Mouse (Mus musculus) MEL (cell line): ENCODE measurements at regions not wholly inside any gene's neighbourhood (a gene's known extent, or its start where the extent isn't known, plus 50 kb on each side); places are given as distances from the start of the nearest gene placed in this dataset.

Experiments
- DNase-seq: peaks from one replicate; pipeline ENCODE4 v3.0.0; 2011; ENCODE audit warnings: low read depth, low spot score
- H3K27ac ChIP-seq: 2 replicates; pipeline ENCODE4 v1.5.1; 2012; ENCODE audit warnings: low read depth, mild to moderate bottlenecking, control low read depth, low read length, moderate library complexity; ENCODE audit not compliant: control insufficient read depth
- H3K27me3 ChIP-seq, 2 experiments: fragments of 150-350 bp in 1 of 2; sonication (generic) in 1 of 2; 2 replicates each; pipeline ENCODE4 v1.6.1; 2012; ENCODE audit warnings: low read length in 2 of 2, mild to moderate bottlenecking in 2 of 2, improper control_type of control experiment in 1 of 2, moderate library complexity in 1 of 2; ENCODE audit not compliant: insufficient read depth in 2 of 2, control insufficient read depth in 1 of 2
- H3K36me3 ChIP-seq, 2 experiments: 2 replicates each; pipeline ENCODE4 v1.6.1; 2012 to 2014; ENCODE audit warnings: low read length in 2 of 2, improper control_type of control experiment in 1 of 2, inconsistent platforms in 1 of 2, mild to moderate bottlenecking in 1 of 2; ENCODE audit not compliant: insufficient read depth in 2 of 2, control insufficient read depth in 1 of 2
- H3K4me1 ChIP-seq, 2 experiments: fragments of 150-350 bp in 1 of 2; sonication (generic) in 1 of 2; 2 replicates each; pipeline ENCODE4 v1.6.1; 2012; ENCODE audit warnings: low read length in 2 of 2, improper control_type of control experiment in 1 of 2, mild to moderate bottlenecking in 1 of 2; ENCODE audit not compliant: insufficient read depth in 2 of 2, control insufficient read depth in 1 of 2
- H3K4me3 ChIP-seq, 2 experiments: fragments of 150-350 bp in 1 of 2; sonication (generic) in 1 of 2; 2 replicates each; pipeline ENCODE4 v1.5.1; 2012; ENCODE audit warnings: low read depth in 2 of 2, low read length in 2 of 2, mild to moderate bottlenecking in 2 of 2, moderate library complexity in 2 of 2, control low read depth in 1 of 2, improper control_type of control experiment in 1 of 2; ENCODE audit not compliant: control insufficient read depth in 1 of 2, insufficient read depth in 1 of 2
- H3K79me2 ChIP-seq: 2 replicates; pipeline ENCODE4 v1.6.1; 2012; ENCODE audit warnings: mild to moderate bottlenecking, low read length, moderate library complexity; ENCODE audit not compliant: control insufficient read depth, poor library complexity, insufficient read depth
- H3K9ac ChIP-seq: 2 replicates; pipeline ENCODE4 v1.6.1; 2012; ENCODE audit warnings: low read depth, mild to moderate bottlenecking, control low read depth, low read length, moderate library complexity; ENCODE audit not compliant: control insufficient read depth, poor library complexity, severe bottlenecking
- H3K9me3 ChIP-seq: fragments of 150-350 bp; sonication (generic); replicated peaks from 2 replicates; pipeline ENCODE4 v1.6.1; 2012; ENCODE audit warnings: mild to moderate bottlenecking, low read length, improper control_type of control experiment, moderate library complexity; ENCODE audit not compliant: insufficient read depth
- CHD2 ChIP-seq: IDR thresholded peaks from 2 replicates; pipeline ENCODE4 v1.6.1; 2011; ENCODE audit warnings: low read length, improper control_type of control experiment
- GABPA ChIP-seq: IDR thresholded peaks from 2 replicates; pipeline ENCODE4 v1.6.1; 2012; ENCODE audit warnings: low read depth, mild to moderate bottlenecking, inconsistent platforms, low read length, improper control_type of control experiment, moderate library complexity
- GATA1 ChIP-seq: IDR thresholded peaks from 2 replicates; pipeline ENCODE4 v1.6.1; 2011; ENCODE audit warnings: low read depth, low read length, improper control_type of control experiment
- JUND ChIP-seq: IDR thresholded peaks from 2 replicates; pipeline ENCODE4 v1.6.1; 2011; ENCODE audit warnings: low read depth, mild to moderate bottlenecking, improper control_type of control experiment, low read length
- KAT2A ChIP-seq: conservative IDR thresholded peaks from 2 replicates; pipeline ENCODE4 v1.6.1; 2012; ENCODE audit warnings: low read depth, low read length, improper control_type of control experiment, inconsistent platforms
- MAX ChIP-seq: IDR thresholded peaks from 2 replicates; pipeline ENCODE4 v1.6.1; 2011; ENCODE audit warnings: low read length, improper control_type of control experiment
- MAZ ChIP-seq: IDR thresholded peaks from 2 replicates; pipeline ENCODE4 v1.6.1; 2012; ENCODE audit warnings: low read depth, mild to moderate bottlenecking, inconsistent platforms, low read length, improper control_type of control experiment
- MEF2A ChIP-seq: IDR thresholded peaks from 2 replicates; pipeline ENCODE4 v1.6.1; 2014; ENCODE audit warnings: low read depth, mild to moderate bottlenecking, inconsistent platforms, low read length, improper control_type of control experiment; ENCODE audit not compliant: poor library complexity, insufficient replicate concordance, severe bottlenecking; ENCODE audit errors: extremely low read depth
- MXI1 ChIP-seq: IDR thresholded peaks from 2 replicates; pipeline ENCODE4 v1.6.1; 2011; ENCODE audit warnings: mild to moderate bottlenecking, low read depth, low read length, improper control_type of control experiment
- NELFE ChIP-seq: IDR thresholded peaks from 2 replicates; pipeline ENCODE4 v1.6.1; 2011; ENCODE audit warnings: low read depth, low read length, improper control_type of control experiment
- NRF1 ChIP-seq: IDR thresholded peaks from 2 replicates; pipeline ENCODE4 v1.6.1; 2014; ENCODE audit warnings: low read depth, mild to moderate bottlenecking, inconsistent platforms, low read length, improper control_type of control experiment, moderate library complexity; ENCODE audit not compliant: poor library complexity, insufficient read depth, severe bottlenecking
- POLR2A ChIP-seq, 2 experiments: IDR thresholded peaks; 2 replicates each; pipeline ENCODE4 v1.6.1; 2011 to 2012; ENCODE audit warnings: low read length in 2 of 2, mild to moderate bottlenecking in 2 of 2, control low read depth in 1 of 2, improper control_type of control experiment in 1 of 2, low read depth in 1 of 2, moderate library complexity in 1 of 2; ENCODE audit not compliant: control insufficient read depth in 1 of 2, insufficient read depth in 1 of 2, poor library complexity in 1 of 2
- POLR2AphosphoS2 ChIP-seq: IDR thresholded peaks from 2 replicates; pipeline ENCODE4 v1.6.1; 2011; ENCODE audit warnings: low read length, improper control_type of control experiment
- POLR2AphosphoS5 ChIP-seq: IDR thresholded peaks from 2 replicates; pipeline ENCODE4 v1.6.1; 2012; ENCODE audit warnings: low read depth, borderline replicate concordance, mild to moderate bottlenecking, inconsistent platforms, low read length, moderate library complexity, mixed read lengths
- RAD21 ChIP-seq: IDR thresholded peaks from 2 replicates; pipeline ENCODE4 v1.6.1; 2011; ENCODE audit warnings: mild to moderate bottlenecking, low read depth, low read length, improper control_type of control experiment
- SIN3A ChIP-seq: IDR thresholded peaks from 2 replicates; pipeline ENCODE4 v1.6.1; 2012; ENCODE audit warnings: low read length, improper control_type of control experiment, inconsistent platforms
- TAL1 ChIP-seq: IDR thresholded peaks from 2 replicates; pipeline ENCODE4 v1.6.1; 2012; ENCODE audit warnings: mild to moderate bottlenecking, inconsistent platforms, low read length, moderate library complexity, mixed read lengths
- UBTF ChIP-seq: IDR thresholded peaks from 2 replicates; pipeline ENCODE4 v1.6.1; 2012; ENCODE audit warnings: low read depth, mild to moderate bottlenecking, inconsistent platforms, low read length, improper control_type of control experiment, moderate library complexity, borderline replicate concordance; ENCODE audit not compliant: insufficient read depth
- USF1 ChIP-seq: IDR thresholded peaks from 2 replicates; pipeline ENCODE4 v1.6.1; 2014; ENCODE audit warnings: low read depth, mild to moderate bottlenecking, inconsistent platforms, low read length, improper control_type of control experiment, moderate library complexity
- USF2 ChIP-seq, 2 experiments: IDR thresholded peaks; 2 replicates each; pipeline ENCODE4 v1.6.1; 2011 to 2012; ENCODE audit warnings: improper control_type of control experiment in 2 of 2, low read length in 2 of 2, borderline replicate concordance in 1 of 2, inconsistent platforms in 1 of 2, low read depth in 1 of 2, mild to moderate bottlenecking in 1 of 2; ENCODE audit not compliant: insufficient read depth in 1 of 2
- ZKSCAN1 ChIP-seq: IDR thresholded peaks from 2 replicates; pipeline ENCODE4 v1.6.1; 2012; ENCODE audit warnings: low read depth, mild to moderate bottlenecking, inconsistent platforms, low read length, improper control_type of control experiment, moderate library complexity
- ZMIZ1 ChIP-seq: IDR thresholded peaks from 2 replicates; pipeline ENCODE4 v1.6.1; 2012; ENCODE audit warnings: low read depth, mild to moderate bottlenecking, inconsistent platforms, low read length, improper control_type of control experiment, moderate library complexity
- ZNF384 ChIP-seq: IDR thresholded peaks from 2 replicates; pipeline ENCODE4 v1.6.1; 2012; ENCODE audit warnings: low read depth, mild to moderate bottlenecking, inconsistent platforms, low read length, improper control_type of control experiment

DNA sequence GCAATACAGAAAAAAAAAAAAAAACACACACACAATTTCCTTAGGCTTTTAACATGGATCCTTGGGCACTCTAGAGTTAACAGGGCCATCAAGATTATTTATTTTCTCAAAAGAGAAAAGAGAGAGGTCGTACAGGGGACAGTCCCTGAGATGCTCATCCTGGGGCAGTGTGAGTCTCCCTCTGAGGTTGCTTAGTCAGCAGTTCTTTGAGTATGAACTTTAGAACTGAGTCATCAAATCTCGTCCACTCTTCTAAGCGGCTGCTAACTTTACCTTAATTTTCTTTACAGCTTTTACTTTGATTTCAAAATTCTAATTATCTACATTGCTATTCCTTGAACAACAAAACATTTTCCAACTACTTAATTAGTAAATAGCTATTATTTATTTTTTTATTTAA lies 177.0 kb upstream of the Gnaz start:
- Histone ChIP-seq H3K36me3 (no peaks in the 10 kb centered on the region), H3K27me3 (no peaks in the 10 kb centered on the region), H3K4me3 (no peak overlapping the region), H3K9ac (no peak overlapping the region), H3K4me1 (no peaks in the 10 kb centered on the region), H3K9me3 (no peaks in the 10 kb centered on the region), H3K79me2 (no peaks in the 10 kb centered on the region), H3K27ac (no peak overlapping the region)
- no peak for TF ChIP-seq CHD2
- TF ChIP-seq KAT2A, result no peak
- TF ChIP-seq MEF2A, result no peak
- TF ChIP-seq ZNF384, result no peak
- no peak for TF ChIP-seq POLR2A (IDR thresholded peaks at IDR 0.05; ENCODE audit: control insufficient read depth in 1 of 2, insufficient read depth in 1 of 2, low read depth in 1 of 2, low read length in 2 of 2, poor library complexity in 1 of 2)
- TF ChIP-seq RAD21, result no peak
- TF ChIP-seq USF1, result no peak
- TF ChIP-seq ZKSCAN1, result no peak
- TF ChIP-seq NRF1, result no peak
- no peak for TF ChIP-seq MXI1
- no peak for TF ChIP-seq TAL1
- no peak for TF ChIP-seq POLR2AphosphoS5
- TF ChIP-seq MAX, result no peak
- no peak for TF ChIP-seq SIN3A
- no peak for DNase-seq

- DNase-seq, result no peak
- no peaks in the 10 kb centered on the region for H3K36me3 ChIP-seq
- H3K27ac ChIP-seq, result no peak overlapping the region
- H3K79me2 ChIP-seq, result no peaks in the 10 kb centered on the region
- TF ChIP-seq SIN3A (no peak), NRF1 (no peak), KAT2A (no peak)
- no peak overlapping the region for H3K4me3 ChIP-seq
- no peaks in the 10 kb centered on the region for H3K9me3 ChIP-seq
- H3K4me1 ChIP-seq, result no peaks in the 10 kb centered on the region
- H3K9ac ChIP-seq, result no peak overlapping the region
- H3K27me3 ChIP-seq, result no peaks in the 10 kb centered on the region
Observed at GRCm38 (mm10) chr10:74823395-74823794, 143.6 kb upstream of the Gnaz start.

GRCm38 (mm10) chr10:74834359-74834758 lies 132.6 kb upstream of the Gnaz start:
- TF ChIP-seq ZNF384 (no peak), POLR2AphosphoS2 (no peak), ZMIZ1 (no peak), USF2 (IDR thresholded peaks at IDR 0.05; ENCODE audit: borderline replicate concordance in 1 of 2, insufficient read depth in 1 of 2, low read depth in 1 of 2, low read length in 2 of 2) (no peak), NRF1 (no peak), USF1 (no peak), JUND (no peak), MAZ (no peak), GATA1 (no peak), GABPA (no peak), ZKSCAN1 (no peak), UBTF (no peak), POLR2AphosphoS5 (no peak), CHD2 (no peak), NELFE (no peak), MXI1 (no peak)
- TF ChIP-seq, all 39 proteins: peak for 0
- no peaks in the 10 kb centered on the region for H3K79me2 ChIP-seq
- no peak overlapping the region for H3K4me3 ChIP-seq
- DNase-seq, result no peak
- no peak overlapping the region for H3K9ac ChIP-seq
- H3K36me3 ChIP-seq, result no peaks in the 10 kb centered on the region
- no peak overlapping the region for H3K27ac ChIP-seq
- H3K4me1 ChIP-seq, result no peaks in the 10 kb centered on the region
- H3K27me3 ChIP-seq, result no peaks in the 10 kb centered on the region
- H3K9me3 ChIP-seq, result no peaks in the 10 kb centered on the region
